Mouse (Mus musculus): ENCODE data around the gene Gm10142.

- TF ChIP-seq POLR2A (IDR thresholded peaks at IDR 0.05; ENCODE audit: low read depth, low read length) = no peak
- TF ChIP-seq CTCF (conservative IDR thresholded peaks at IDR 0.05; ENCODE audit: insufficient read depth, insufficient read length, low read depth, low read length) = 0 out of 2 replicates have a peak, but pooled peaks have one; percentile 17
These were observed 12.7 kb downstream of the Gm10142 start for GRCm38 (mm10) chr10:77728280-77728679.
